Mouse (Mus musculus): Measurements from ENCODE around the gene 1600014C10Rik. TPM values are rescaled to one million over a fixed set of nuclear protein-coding genes. Genes with fewer than 3 reads are reported as not detected.

1600014C10Rik gene
- polyA plus RNA-seq, 1 experiment from 2014 or later = 14.4 TPM

- Histone ChIP-seq H3K4me1 (peaks cover 12% of the 10 kb centered on the region), H3K9me3 (no peaks in the 10 kb centered on the region), H3K27me3 (ENCODE audit: insufficient read depth, poor library complexity, severe bottlenecking) (no peaks in the 10 kb centered on the region), H3K27ac (no peak overlapping the region), H3K36me3 (peaks cover 16% of the 10 kb centered on the region), H3K4me3 (no peak overlapping the region)
- DNase-seq (ENCODE audit: low spot score) = no peak
- WGBS = 86% methylated on average over 8 of the region's 8 CpGs
Measured at GRCm38 (mm10) chr7:38188281-38189075, 5.5 kb downstream of the 1600014C10Rik start.

- Histone ChIP-seq H3K27me3 (ENCODE audit: insufficient read depth, poor library complexity, severe bottlenecking) (no peaks in the 10 kb centered on the region), H3K4me3 (no peak overlapping the region), H3K36me3 (peaks cover 16% of the 10 kb centered on the region), H3K9me3 (no peaks in the 10 kb centered on the region), H3K27ac (no peak overlapping the region), H3K4me1 (peaks cover 7% of the 10 kb centered on the region)
- no peak for DNase-seq (ENCODE audit: low spot score)
- 79% methylated on average over 15 of the region's 15 CpGs for WGBS
Measured at GRCm38 (mm10) chr7:38189136-38189982, 6.3 kb downstream of the 1600014C10Rik start.

GRCm38 (mm10) chr7:38190056-38190835 lies 7.2 kb downstream of the 1600014C10Rik start:
- peaks cover 22% of the 10 kb centered on the region for H3K36me3 ChIP-seq
- no peak overlapping the region for H3K27ac ChIP-seq
- H3K4me3 ChIP-seq = no peak overlapping the region
- WGBS = 88% methylated on average over 8 of the region's 8 CpGs
- 0 out of 2 replicates have a peak, but pooled peaks cover 4% of the 10 kb centered on the region for H3K4me1 ChIP-seq
- H3K9me3 ChIP-seq = no peaks in the 10 kb centered on the region
- no peaks in the 10 kb centered on the region for H3K27me3 ChIP-seq (ENCODE audit: insufficient read depth, poor library complexity, severe bottlenecking)
- DNase-seq (ENCODE audit: low spot score) = no peak

DNA sequence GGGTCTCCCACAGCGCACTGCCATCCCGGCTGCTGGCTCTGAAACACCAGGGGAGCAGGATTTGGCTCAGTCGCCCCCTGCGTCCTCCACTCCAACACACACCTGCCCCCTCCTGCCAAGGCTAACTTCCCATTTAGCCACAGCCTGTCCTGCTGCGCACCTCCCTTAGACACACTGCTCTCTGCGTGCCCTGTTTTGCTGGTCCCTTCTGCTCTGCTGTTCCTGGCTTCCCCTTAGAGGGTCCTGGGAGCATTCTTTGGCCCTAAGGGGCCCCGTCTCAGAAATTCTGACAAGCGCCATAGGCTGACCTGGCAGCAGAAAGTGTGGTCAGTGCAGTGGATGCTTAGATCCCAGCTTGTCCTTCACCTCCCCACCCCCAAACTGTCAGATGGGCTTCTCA lies 8.1 kb downstream of the 1600014C10Rik start:
- no peaks in the 10 kb centered on the region for H3K27me3 ChIP-seq (ENCODE audit: insufficient read depth, poor library complexity, severe bottlenecking)
- H3K27ac ChIP-seq = no peak overlapping the region
- H3K4me3 ChIP-seq = no peak overlapping the region
- no peak for DNase-seq (ENCODE audit: low spot score)
- WGBS = 59% methylated on average over 8 of the region's 8 CpGs
- 0 out of 2 replicates have a peak, but pooled peaks cover 4% of the 10 kb centered on the region for H3K4me1 ChIP-seq
- peaks cover 22% of the 10 kb centered on the region for H3K36me3 ChIP-seq
- H3K9me3 ChIP-seq = no peaks in the 10 kb centered on the region

- DNase-seq (ENCODE audit: low spot score) = no peak
- Histone ChIP-seq H3K27ac (no peak overlapping the region), H3K9me3 (no peaks in the 10 kb centered on the region), H3K4me1 (0 out of 2 replicates have a peak, but pooled peaks cover 3% of the 10 kb centered on the region), H3K27me3 (ENCODE audit: insufficient read depth, poor library complexity, severe bottlenecking) (no peaks in the 10 kb centered on the region), H3K36me3 (peaks cover 22% of the 10 kb centered on the region), H3K4me3 (no peak overlapping the region)
- WGBS = 47% methylated on average over 10 of the region's 10 CpGs
Measured at GRCm38 (mm10) chr7:38191571-38191970, 8.6 kb downstream of the 1600014C10Rik start.

DNA sequence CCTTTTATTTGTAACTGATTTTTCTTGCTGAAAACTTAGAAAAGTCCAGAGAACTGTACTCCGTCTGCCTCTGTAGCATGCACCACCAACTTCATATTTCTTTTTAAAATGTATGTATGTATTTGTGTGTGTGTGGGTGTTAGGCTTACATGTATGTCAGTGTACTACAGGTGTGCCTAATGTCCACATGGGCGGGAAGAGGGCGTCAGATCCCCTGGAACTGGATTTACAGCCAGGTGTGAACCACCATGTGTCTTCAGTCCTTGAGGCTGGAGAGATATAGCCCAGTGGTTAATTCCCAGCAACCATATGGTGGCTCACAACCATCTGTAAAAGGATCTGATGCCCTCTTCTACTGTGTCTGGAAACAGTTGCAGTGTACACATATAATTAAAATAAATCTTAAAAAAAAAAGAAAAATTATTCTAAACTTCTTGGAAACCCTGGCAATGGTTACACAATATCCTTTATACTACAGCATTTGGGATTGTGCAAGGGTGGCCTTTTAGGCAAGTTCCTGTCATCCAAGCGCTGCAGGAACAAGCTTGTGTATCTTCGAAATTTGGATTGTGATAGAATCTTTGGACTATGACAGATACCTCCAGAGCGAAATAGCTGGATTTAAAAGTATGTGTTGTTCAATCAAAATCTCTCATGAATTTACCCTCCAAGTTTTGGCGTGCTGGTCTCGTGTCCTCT lies 17.0 kb downstream of the 1600014C10Rik start:
- Histone ChIP-seq H3K36me3 (0 out of 2 replicates have a peak, but pooled peaks cover 2% of the 10 kb centered on the region), H3K9me3 (no peaks in the 10 kb centered on the region), H3K27ac (no peak overlapping the region), H3K4me1 (peaks cover 7% of the 10 kb centered on the region; the same call in 1 of the 2 replicates), H3K4me3 (no peak overlapping the region), H3K27me3 (ENCODE audit: insufficient read depth, poor library complexity, severe bottlenecking) (no peaks in the 10 kb centered on the region)
- 67% methylated on average over 8 of the region's 8 CpGs for WGBS
- no peak for DNase-seq (ENCODE audit: low spot score)

DNA sequence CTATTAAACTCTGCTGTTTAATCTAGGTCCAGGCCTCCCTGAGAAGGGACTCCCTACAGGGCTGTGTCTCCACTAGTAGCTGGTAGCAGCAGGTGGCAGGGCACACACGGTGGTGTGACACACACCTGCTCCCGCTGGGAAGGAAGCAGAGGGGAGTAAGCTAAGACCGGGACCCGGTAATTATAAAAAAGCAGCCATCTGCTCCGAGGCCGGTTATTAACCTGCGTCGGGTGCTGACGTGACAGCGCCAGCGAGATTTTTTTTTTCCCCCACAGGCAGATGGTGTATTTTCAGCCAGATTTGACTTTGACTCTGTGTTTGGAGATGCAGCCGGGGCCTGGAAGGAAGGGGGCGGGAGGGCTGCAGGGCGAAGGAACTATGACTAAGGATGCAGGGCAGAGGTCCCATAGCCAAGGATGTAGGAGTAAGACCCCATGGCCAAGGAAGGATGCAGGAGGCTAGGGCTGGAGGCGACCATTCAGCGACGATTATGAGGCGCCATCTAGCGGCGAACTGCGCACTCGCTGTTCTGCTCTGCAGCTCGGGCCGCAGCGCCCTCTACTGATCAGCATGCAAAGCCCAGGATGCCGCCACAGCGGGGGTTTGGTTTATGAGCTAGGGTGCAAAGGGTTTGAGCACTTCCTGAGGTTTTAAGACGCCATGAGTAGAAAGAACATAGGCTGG lies 17.7 kb downstream of the 1600014C10Rik start:
- Histone ChIP-seq H3K4me3 (peak overlapping the region; percentile 41; the same call in 1 of the 2 replicates), H3K27me3 (ENCODE audit: insufficient read depth, poor library complexity, severe bottlenecking) (no peaks in the 10 kb centered on the region)
- 6% methylated on average over 28 of the region's 28 CpGs for WGBS

DNA sequence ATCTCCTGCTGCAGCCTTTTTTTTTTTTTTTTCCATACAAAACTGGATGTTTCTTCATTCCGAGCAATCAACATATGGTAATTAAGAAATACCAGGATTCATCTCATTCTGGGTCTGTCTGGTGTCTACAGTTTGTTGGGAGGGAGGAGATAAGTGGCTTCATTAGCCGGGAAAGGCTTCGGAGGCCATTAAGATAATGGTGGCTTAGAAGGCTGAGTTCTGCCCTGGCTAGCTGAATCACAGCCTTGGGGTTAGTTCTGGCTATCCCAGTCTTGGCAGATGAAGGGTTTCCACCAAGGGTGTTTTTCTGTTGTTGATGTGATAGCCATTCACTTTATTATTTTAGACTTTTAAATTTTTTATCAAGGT lies 18.3 kb downstream of the 1600014C10Rik start:
- DNase-seq (ENCODE audit: low spot score) = no peak
- H3K27ac ChIP-seq = no peak overlapping the region
- H3K9me3 ChIP-seq = no peaks in the 10 kb centered on the region
- no peaks in the 10 kb centered on the region for H3K36me3 ChIP-seq
- H3K4me1 ChIP-seq = peaks cover 7% of the 10 kb centered on the region; the same call in 1 of the 2 replicates
- H3K27me3 ChIP-seq (ENCODE audit: insufficient read depth, poor library complexity, severe bottlenecking) = no peaks in the 10 kb centered on the region
- H3K4me3 ChIP-seq = no peak overlapping the region
- 22% methylated on average over 3 of the region's 3 CpGs for WGBS

More for the DNA sequence above, 17.7 kb downstream of the 1600014C10Rik start:
- Histone ChIP-seq H3K4me1 (peaks cover 7% of the 10 kb centered on the region; the same call in 1 of the 2 replicates), H3K36me3 (no peaks in the 10 kb centered on the region), H3K27ac (no peak overlapping the region), H3K9me3 (no peaks in the 10 kb centered on the region)
- peak; percentile 92 for DNase-seq (ENCODE audit: low spot score)

- DNase-seq (ENCODE audit: low spot score) = no peak
- no peak overlapping the region for H3K27ac ChIP-seq
- WGBS = 83% methylated on average over 6 of the region's 6 CpGs
Measured at GRCm38 (mm10) chr7:38204314-38204713, 21.3 kb downstream of the 1600014C10Rik start.

DNA sequence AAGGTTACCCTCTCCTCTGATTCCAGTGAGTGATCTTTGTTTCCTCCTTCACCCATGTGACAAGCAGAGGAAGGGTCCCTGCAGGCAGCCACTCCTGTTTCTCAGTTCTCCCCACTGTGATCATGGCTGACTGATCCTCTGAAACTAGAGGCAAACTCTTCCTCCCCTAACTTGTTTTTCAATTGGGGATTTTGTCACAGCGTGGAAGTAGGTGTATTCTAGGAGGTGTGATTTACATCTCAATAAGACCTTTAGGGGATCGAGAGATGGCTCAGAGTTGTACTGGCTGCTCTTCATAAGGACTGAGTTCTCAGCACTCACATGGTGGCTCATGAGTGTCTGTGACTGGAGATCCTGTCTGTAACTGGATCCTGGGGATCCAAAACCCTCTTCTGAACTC lies 22.8 kb downstream of the 1600014C10Rik start:
- Histone ChIP-seq H3K9me3 (no peaks in the 10 kb centered on the region), H3K27me3 (ENCODE audit: insufficient read depth, poor library complexity, severe bottlenecking) (no peaks in the 10 kb centered on the region), H3K4me3 (no peak overlapping the region), H3K27ac (no peak overlapping the region), H3K36me3 (no peaks in the 10 kb centered on the region), H3K4me1 (peaks cover 12% of the 10 kb centered on the region)
- 57% methylated on average over 2 of the region's 2 CpGs for WGBS
- no peak for DNase-seq (ENCODE audit: low spot score)

More at GRCm38 (mm10) chr7:38204314-38204713, 21.3 kb downstream of the 1600014C10Rik start:
- H3K4me1 ChIP-seq = peaks cover 9% of the 10 kb centered on the region
- H3K36me3 ChIP-seq = no peaks in the 10 kb centered on the region
- H3K9me3 ChIP-seq = no peaks in the 10 kb centered on the region
- H3K4me3 ChIP-seq = no peak overlapping the region
- no peaks in the 10 kb centered on the region for H3K27me3 ChIP-seq (ENCODE audit: insufficient read depth, poor library complexity, severe bottlenecking)

- H3K27ac ChIP-seq = no peak overlapping the region
- WGBS = 73% methylated on average over 3 of the region's 3 CpGs
- DNase-seq (ENCODE audit: low spot score) = no peak
- no peak overlapping the region for H3K4me3 ChIP-seq
- peaks cover 9% of the 10 kb centered on the region for H3K4me1 ChIP-seq
- no peaks in the 10 kb centered on the region for H3K36me3 ChIP-seq
- H3K27me3 ChIP-seq (ENCODE audit: insufficient read depth, poor library complexity, severe bottlenecking) = no peaks in the 10 kb centered on the region
- no peaks in the 10 kb centered on the region for H3K9me3 ChIP-seq
Measured at GRCm38 (mm10) chr7:38206564-38206963, 23.5 kb downstream of the 1600014C10Rik start.

Measured in heart, embryonic 10.5 days (tissue).